Mouse (Mus musculus): ENCODE results near the gene Cadm1. TPM values are rescaled to one million over a fixed set of nuclear protein-coding genes. Genes with fewer than 3 reads are reported as not detected.

Gene Cadm1
- polyA plus RNA-seq, 1 experiment from 2014 or later = 218 TPM

DNA sequence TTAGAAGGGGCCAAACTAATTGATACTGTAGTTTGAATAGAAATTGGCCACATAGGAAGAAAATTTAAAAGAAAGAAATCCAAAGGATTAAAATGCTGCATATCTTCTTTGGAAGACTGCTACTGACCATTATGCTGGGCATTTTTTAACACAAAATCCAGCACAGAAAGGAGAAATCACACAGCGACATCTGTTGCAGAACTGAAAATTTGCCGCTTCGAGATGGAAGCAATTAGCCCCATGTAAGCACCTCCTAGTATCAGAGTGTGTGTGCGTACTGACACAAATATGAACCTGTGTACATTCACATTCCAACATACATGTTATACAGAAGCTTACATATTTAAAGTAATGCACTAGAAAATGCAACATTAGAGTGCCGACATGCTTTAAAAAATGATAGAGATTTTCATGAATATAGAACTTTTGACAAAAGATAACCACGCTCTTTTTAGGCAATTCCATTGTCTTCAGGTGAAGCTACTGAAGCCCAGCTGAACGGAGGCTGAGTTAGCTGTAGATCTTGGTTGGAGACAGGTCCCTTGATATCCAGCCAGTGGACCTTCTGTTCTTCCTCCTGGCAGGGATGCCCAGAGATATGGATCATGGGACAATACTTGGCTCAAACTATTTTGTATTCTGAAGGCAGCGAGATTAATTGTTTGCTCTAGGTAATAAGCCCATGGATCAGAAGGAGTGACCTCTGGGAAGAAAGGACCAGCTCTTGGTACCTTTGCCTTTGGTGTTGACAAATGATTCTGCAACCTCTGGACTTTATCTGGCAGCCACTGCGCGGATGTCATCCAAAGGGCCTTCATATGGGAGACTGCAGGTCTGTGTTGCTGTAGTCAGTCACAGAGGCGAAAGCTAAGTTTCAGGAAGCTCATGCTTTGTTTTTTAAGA, 4.9 kb downstream of the Cadm1 start:
- H3K9me3 ChIP-seq (ENCODE audit: control insufficient read depth, low read length) = no peaks in the 10 kb centered on the region
- 0 out of 2 replicates have a peak, but pooled peaks cover 2% of the 10 kb centered on the region for H3K36me3 ChIP-seq (ENCODE audit: control insufficient read depth, insufficient read depth, low read length)
- H3K4me2 ChIP-seq (ENCODE audit: low read length) = peak overlapping the region; percentile 6; the same call in 1 of the 2 replicates
- 78% methylated on average over 11 of the region's 11 CpGs for whole genome bisulfite sequencing
- peaks cover 9% of the 10 kb centered on the region for H3K4me1 ChIP-seq (ENCODE audit: control insufficient read depth, insufficient read depth, low read depth, low read length)
- ATAC-seq = no peak
- H3K27me3 ChIP-seq (replicated peaks; ENCODE audit: control insufficient read depth, insufficient read depth, low read length) = no peaks in the 10 kb centered on the region
- no peak overlapping the region for H3K27ac ChIP-seq (ENCODE audit: low read depth, low read length)
- H3K4me3 ChIP-seq (ENCODE audit: low read length) = no peak overlapping the region
- H3K9ac ChIP-seq (ENCODE audit: low read depth, low read length) = no peak overlapping the region

DNA sequence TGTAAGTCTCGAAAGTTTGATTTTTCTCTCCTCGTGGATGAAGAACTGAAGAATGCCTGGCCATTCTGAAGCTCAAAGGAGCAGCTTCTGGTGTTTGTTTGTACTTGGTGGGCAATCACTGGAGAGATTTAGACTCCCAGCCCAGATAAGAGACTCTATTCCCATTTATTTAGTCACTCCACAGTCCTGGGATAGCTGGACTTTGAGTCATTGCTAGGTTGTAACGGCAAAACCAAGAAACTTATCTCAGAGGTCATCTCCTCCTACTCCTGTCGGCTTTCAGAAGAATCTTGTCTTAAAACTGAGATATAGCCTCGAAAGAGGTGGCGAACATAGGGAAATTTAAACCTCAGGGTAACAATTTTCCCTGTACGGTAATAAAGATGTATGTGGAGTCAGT, 15.3 kb downstream of the Cadm1 start:
- 83% methylated on average over 7 of the region's 7 CpGs for WGBS
- no peak overlapping the region for H3K27ac ChIP-seq (ENCODE audit: low read depth, low read length)

DNA sequence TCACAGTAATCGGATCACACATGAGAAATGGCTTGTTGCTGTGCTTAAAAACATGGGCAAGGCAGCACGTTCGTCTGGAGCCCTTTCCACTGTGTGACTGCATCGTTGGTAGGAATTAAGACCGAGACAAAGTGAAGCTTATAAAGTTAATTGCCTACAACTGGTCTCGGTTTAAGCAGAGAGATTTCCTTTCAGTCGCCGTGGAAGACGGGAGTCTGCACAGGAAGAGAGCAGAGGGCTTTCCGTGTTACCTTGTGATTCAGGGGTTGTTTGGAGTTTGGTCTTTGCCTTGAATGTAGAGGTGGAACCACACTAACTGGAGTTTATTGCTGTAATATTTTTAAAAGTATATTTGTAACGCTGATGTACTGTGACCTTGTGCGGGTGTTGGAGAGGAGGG, 15.7 kb downstream of the Cadm1 start:
- ATAC-seq = no peak
- no peak overlapping the region for H3K9ac ChIP-seq (ENCODE audit: low read depth, low read length)
- no peaks in the 10 kb centered on the region for H3K36me3 ChIP-seq (ENCODE audit: control insufficient read depth, insufficient read depth, low read length)
- no peak overlapping the region; the same call in 1 of the 2 replicates for H3K4me2 ChIP-seq (ENCODE audit: low read length)
- H3K4me1 ChIP-seq (ENCODE audit: control insufficient read depth, insufficient read depth, low read depth, low read length) = peaks cover 3% of the 10 kb centered on the region; the same call in 1 of the 2 replicates
- 53% methylated on average over 12 of the region's 12 CpGs for WGBS
- no peak overlapping the region for H3K4me3 ChIP-seq (ENCODE audit: low read length)
- H3K27me3 ChIP-seq (replicated peaks; ENCODE audit: control insufficient read depth, insufficient read depth, low read length) = no peaks in the 10 kb centered on the region
- H3K9me3 ChIP-seq (ENCODE audit: control insufficient read depth, low read length) = no peaks in the 10 kb centered on the region
- H3K27ac ChIP-seq (ENCODE audit: low read depth, low read length) = no peak overlapping the region

More for the DNA sequence above, 15.3 kb downstream of the Cadm1 start:
- Histone ChIP-seq H3K4me1 (ENCODE audit: control insufficient read depth, insufficient read depth, low read depth, low read length) (peaks cover 3% of the 10 kb centered on the region; the same call in 1 of the 2 replicates), H3K4me3 (ENCODE audit: low read length) (no peak overlapping the region), H3K27me3 (replicated peaks; ENCODE audit: control insufficient read depth, insufficient read depth, low read length) (no peaks in the 10 kb centered on the region), H3K36me3 (ENCODE audit: control insufficient read depth, insufficient read depth, low read length) (no peaks in the 10 kb centered on the region), H3K9me3 (ENCODE audit: control insufficient read depth, low read length) (no peaks in the 10 kb centered on the region), H3K4me2 (ENCODE audit: low read length) (no peak overlapping the region), H3K9ac (ENCODE audit: low read depth, low read length) (no peak overlapping the region)
- ATAC-seq = no peak

DNA sequence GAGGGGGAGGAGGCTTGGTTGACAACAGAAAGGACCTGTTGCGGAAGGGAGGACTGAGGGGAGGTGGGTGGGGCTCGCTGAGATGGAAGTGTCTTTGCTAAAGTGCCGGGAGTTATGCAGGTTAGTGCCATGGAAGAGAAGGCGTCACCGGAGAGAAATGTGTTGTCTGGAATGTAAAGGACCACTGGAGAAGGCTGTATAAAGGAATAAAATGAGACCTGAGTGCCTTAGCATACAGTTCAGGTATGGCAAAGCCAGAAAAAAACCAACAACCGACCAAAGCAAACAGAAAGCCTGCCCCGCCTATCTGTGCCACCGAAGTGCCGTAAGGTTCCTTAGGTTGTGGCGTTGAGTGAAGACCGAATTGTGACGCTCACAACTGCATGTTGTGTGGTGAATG, 18.4 kb downstream of the Cadm1 start:
- Histone ChIP-seq H3K9ac (ENCODE audit: low read depth, low read length) (no peak overlapping the region), H3K4me3 (ENCODE audit: low read length) (no peak overlapping the region), H3K9me3 (ENCODE audit: control insufficient read depth, low read length) (no peaks in the 10 kb centered on the region), H3K27ac (ENCODE audit: low read depth, low read length) (no peak overlapping the region), H3K4me1 (ENCODE audit: control insufficient read depth, insufficient read depth, low read depth, low read length) (peaks cover 3% of the 10 kb centered on the region; the same call in 1 of the 2 replicates), H3K4me2 (ENCODE audit: low read length) (no peak overlapping the region), H3K36me3 (ENCODE audit: control insufficient read depth, insufficient read depth, low read length) (no peaks in the 10 kb centered on the region), H3K27me3 (replicated peaks; ENCODE audit: control insufficient read depth, insufficient read depth, low read length) (no peaks in the 10 kb centered on the region)
- no peak for ATAC-seq
- 97% methylated on average over 12 of the region's 12 CpGs for WGBS

DNA sequence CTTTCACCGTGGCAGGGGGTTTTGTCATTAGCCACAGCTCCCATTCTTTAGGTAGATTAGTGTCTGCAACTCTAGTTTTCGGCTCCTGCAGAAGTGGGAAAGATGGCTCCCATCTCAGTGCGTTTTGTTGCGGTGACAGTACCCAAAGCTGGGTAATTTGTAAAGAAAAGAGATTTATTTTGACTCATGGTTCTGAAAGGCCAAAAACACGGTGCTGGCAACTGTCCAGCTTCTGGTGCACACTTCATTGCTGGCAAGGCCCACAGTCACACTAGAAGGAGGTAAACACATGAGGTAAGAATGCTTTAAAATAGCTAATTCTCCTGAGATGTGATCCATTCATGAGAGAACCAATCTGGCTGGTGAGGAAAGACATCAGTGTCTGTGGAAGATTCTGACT, 18.9 kb downstream of the Cadm1 start:
- no peak overlapping the region for H3K27ac ChIP-seq (ENCODE audit: low read depth, low read length)
- H3K9ac ChIP-seq (ENCODE audit: low read depth, low read length) = no peak overlapping the region
- no peaks in the 10 kb centered on the region for H3K27me3 ChIP-seq (replicated peaks; ENCODE audit: control insufficient read depth, insufficient read depth, low read length)
- H3K4me1 ChIP-seq (ENCODE audit: control insufficient read depth, insufficient read depth, low read depth, low read length) = peaks cover 3% of the 10 kb centered on the region; the same call in 1 of the 2 replicates
- H3K36me3 ChIP-seq (ENCODE audit: control insufficient read depth, insufficient read depth, low read length) = no peaks in the 10 kb centered on the region
- no peak overlapping the region for H3K4me3 ChIP-seq (ENCODE audit: low read length)
- WGBS = 79% methylated on average over 5 of the region's 5 CpGs
- no peaks in the 10 kb centered on the region for H3K9me3 ChIP-seq (ENCODE audit: control insufficient read depth, low read length)
- no peak overlapping the region for H3K4me2 ChIP-seq (ENCODE audit: low read length)
- no peak for ATAC-seq

DNA sequence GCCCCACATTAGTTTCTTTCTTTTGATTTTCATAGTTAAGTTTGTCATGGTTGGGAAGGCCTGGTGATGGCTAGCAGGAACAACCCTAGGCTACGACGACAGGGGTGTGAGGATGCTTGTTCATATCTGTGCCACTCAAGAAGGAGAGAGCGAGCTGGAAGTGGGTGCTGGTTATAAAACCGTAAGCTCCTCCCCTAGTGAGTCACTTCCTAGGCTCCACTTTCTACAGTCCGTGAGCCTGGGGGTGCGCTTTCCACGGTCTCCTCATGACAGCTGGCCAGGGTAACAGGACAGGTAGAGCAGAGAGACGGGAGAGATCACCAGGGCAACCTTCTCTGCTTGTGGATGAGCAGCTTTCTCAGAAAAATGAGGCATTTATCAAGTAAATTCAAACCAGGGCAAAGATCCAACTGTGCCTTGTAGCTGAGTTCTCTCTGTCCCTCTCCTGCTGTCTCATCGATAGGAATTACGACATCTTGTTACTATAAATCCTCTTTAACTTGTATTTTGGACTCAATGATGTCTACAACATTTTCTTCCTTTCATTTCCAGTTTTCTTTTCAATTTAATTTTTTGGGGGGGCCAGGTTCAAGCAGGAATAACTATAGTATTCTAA, 23.1 kb downstream of the Cadm1 start:
- Histone ChIP-seq H3K9ac (ENCODE audit: low read depth, low read length) (no peak overlapping the region), H3K4me3 (ENCODE audit: low read length) (no peak overlapping the region), H3K9me3 (ENCODE audit: control insufficient read depth, low read length) (no peaks in the 10 kb centered on the region), H3K27ac (ENCODE audit: low read depth, low read length) (no peak overlapping the region), H3K4me1 (ENCODE audit: control insufficient read depth, insufficient read depth, low read depth, low read length) (no peaks in the 10 kb centered on the region), H3K36me3 (ENCODE audit: control insufficient read depth, insufficient read depth, low read length) (no peaks in the 10 kb centered on the region), H3K4me2 (ENCODE audit: low read length) (no peak overlapping the region), H3K27me3 (replicated peaks; ENCODE audit: control insufficient read depth, insufficient read depth, low read length) (no peaks in the 10 kb centered on the region)
- ATAC-seq = no peak
- WGBS = 87% methylated on average over 10 of the region's 10 CpGs

DNA sequence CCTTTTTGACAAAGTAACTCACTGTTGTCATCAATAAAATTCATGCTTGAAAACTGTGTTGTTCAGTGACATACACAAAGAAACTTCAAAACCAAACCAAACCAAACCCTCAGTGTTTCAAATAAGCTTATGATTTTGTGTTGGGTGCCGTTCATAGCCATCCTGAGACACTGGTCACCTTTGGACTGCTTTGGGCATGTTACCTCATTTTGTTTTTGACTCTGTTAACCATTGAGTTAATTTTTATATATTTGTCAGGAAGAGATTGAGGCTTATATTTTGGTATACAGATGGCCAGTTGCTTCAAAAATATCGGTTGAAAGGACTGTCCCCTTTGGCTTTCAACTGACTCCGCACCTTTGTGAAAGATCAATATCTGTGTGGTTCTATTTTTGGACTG, 30.8 kb downstream of the Cadm1 start:
- Histone ChIP-seq H3K4me1 (ENCODE audit: control insufficient read depth, insufficient read depth, low read depth, low read length) (no peaks in the 10 kb centered on the region), H3K4me2 (ENCODE audit: low read length) (no peak overlapping the region), H3K27me3 (replicated peaks; ENCODE audit: control insufficient read depth, insufficient read depth, low read length) (no peaks in the 10 kb centered on the region), H3K36me3 (ENCODE audit: control insufficient read depth, insufficient read depth, low read length) (no peaks in the 10 kb centered on the region), H3K27ac (ENCODE audit: low read depth, low read length) (no peak overlapping the region), H3K9ac (ENCODE audit: low read depth, low read length) (no peak overlapping the region), H3K4me3 (ENCODE audit: low read length) (no peak overlapping the region), H3K9me3 (ENCODE audit: control insufficient read depth, low read length) (peaks cover 2% of the 10 kb centered on the region; the same call in 1 of the 2 replicates)
- WGBS = 91% methylated on average over 3 of the region's 3 CpGs
- ATAC-seq = no peak

DNA sequence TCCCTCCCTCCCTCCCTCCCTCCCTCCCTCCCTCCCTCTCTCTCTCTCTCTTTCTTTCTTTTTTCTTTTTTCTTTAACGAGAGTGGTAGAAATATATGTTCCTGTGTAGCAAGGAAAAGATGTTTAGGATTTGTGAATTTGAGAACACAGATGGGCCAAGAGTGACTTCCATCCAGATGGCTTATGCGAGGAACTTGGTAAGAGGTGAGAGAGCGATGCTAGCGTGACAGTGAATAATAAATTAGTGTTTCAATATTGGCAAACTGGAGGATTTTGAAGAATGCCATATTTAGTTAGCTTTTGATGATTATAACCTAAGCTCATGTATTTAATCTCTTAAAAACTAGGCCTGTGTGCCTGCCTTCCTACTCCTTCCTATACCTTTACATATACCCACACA, 31.6 kb downstream of the Cadm1 start:
- H3K9ac ChIP-seq (ENCODE audit: low read depth, low read length) = no peak overlapping the region
- 81% methylated on average over 4 of the region's 4 CpGs for WGBS
- H3K36me3 ChIP-seq (ENCODE audit: control insufficient read depth, insufficient read depth, low read length) = no peaks in the 10 kb centered on the region
- no peak for ATAC-seq
- no peak overlapping the region for H3K4me3 ChIP-seq (ENCODE audit: low read length)
- no peak overlapping the region for H3K4me2 ChIP-seq (ENCODE audit: low read length)
- H3K4me1 ChIP-seq (ENCODE audit: control insufficient read depth, insufficient read depth, low read depth, low read length) = no peaks in the 10 kb centered on the region
- no peaks in the 10 kb centered on the region for H3K27me3 ChIP-seq (replicated peaks; ENCODE audit: control insufficient read depth, insufficient read depth, low read length)
- H3K9me3 ChIP-seq (ENCODE audit: control insufficient read depth, low read length) = peaks cover 2% of the 10 kb centered on the region; the same call in 1 of the 2 replicates
- H3K27ac ChIP-seq (ENCODE audit: low read depth, low read length) = no peak overlapping the region

DNA sequence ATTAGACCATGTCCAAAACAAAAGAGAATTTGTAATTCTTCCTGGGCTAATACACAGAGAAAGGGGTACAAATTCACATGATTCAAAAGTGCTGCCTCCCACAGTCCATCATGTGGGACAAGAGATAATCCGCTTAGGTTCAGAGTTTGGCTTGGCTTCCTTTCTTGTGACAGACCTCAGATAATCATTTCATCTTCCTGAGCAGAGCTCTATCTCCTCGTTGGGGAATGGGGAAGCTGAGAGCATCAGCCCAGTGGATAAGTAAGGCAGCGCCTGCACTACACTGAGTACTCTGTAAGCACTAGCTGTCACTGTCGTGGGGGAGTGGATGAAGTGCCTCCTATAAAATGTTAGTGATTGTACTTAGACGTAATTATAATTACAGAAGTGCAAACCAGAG, 35.1 kb downstream of the Cadm1 start:
- peaks cover 2% of the 10 kb centered on the region; the same call in 1 of the 2 replicates for H3K9me3 ChIP-seq (ENCODE audit: control insufficient read depth, low read length)
- no peak overlapping the region for H3K4me3 ChIP-seq (ENCODE audit: low read length)
- H3K4me2 ChIP-seq (ENCODE audit: low read length) = no peak overlapping the region
- H3K27ac ChIP-seq (ENCODE audit: low read depth, low read length) = no peak overlapping the region
- ATAC-seq = no peak
- H3K27me3 ChIP-seq (replicated peaks; ENCODE audit: control insufficient read depth, insufficient read depth, low read length) = no peaks in the 10 kb centered on the region
- H3K36me3 ChIP-seq (ENCODE audit: control insufficient read depth, insufficient read depth, low read length) = no peaks in the 10 kb centered on the region
- H3K9ac ChIP-seq (ENCODE audit: low read depth, low read length) = no peak overlapping the region
- no peaks in the 10 kb centered on the region for H3K4me1 ChIP-seq (ENCODE audit: control insufficient read depth, insufficient read depth, low read depth, low read length)
- 76% methylated on average over 5 of the region's 5 CpGs for WGBS

Measured in hindbrain, embryonic 16.5 days (tissue).